Mouse (Mus musculus): ENCODE results near the gene Fam118b.

Gene Fam118b

GRCm38 (mm10) chr9:35262418-35262817 lies 5.2 kb downstream of the Fam118b start:
- DNase-seq: peak; percentile 54

GRCm38 (mm10) chr9:35257365-35257764 lies 10.2 kb downstream of the Fam118b start:
- no peak for DNase-seq

- no peak for DNase-seq
Measured at GRCm38 (mm10) chr9:35249476-35249875, 18.1 kb downstream of the Fam118b start.

GRCm38 (mm10) chr9:35247405-35247804 lies 20.2 kb downstream of the Fam118b start:
- no peak for DNase-seq

- no peak for DNase-seq
Measured at GRCm38 (mm10) chr9:35239734-35240133, 27.9 kb downstream of the Fam118b start.

- DNase-seq: no peak
Measured at GRCm38 (mm10) chr9:35238915-35239571, 28.6 kb downstream of the Fam118b start.

- peak; percentile 58 for DNase-seq
Measured at GRCm38 (mm10) chr9:35238371-35238770, 29.2 kb downstream of the Fam118b start.

- no peak for DNase-seq
Measured at GRCm38 (mm10) chr9:35235996-35236395, 31.6 kb downstream of the Fam118b start.

- DNase-seq: peak; percentile 10
Measured at GRCm38 (mm10) chr9:35228671-35229070, 38.9 kb downstream of the Fam118b start.

GRCm38 (mm10) chr9:35223466-35223865 lies 44.1 kb downstream of the Fam118b start:
- no peak for DNase-seq

GRCm38 (mm10) chr9:35217963-35218362 lies 49.6 kb downstream of the Fam118b start:
- no peak for DNase-seq

GRCm38 (mm10) chr9:35211573-35212511 lies 55.8 kb downstream of the Fam118b start:
- DNase-seq: peak; percentile 79

GRCm38 (mm10) chr9:35210542-35211474 lies 56.8 kb downstream of the Fam118b start, which contains the start of gene Foxred1:
Gene Foxred1 (minus strand): TSS chr9:35211055.
- peak; percentile 100 for DNase-seq

GRCm38 (mm10) chr9:35204421-35204820 lies 63.2 kb downstream of the Fam118b start:
- no peak for DNase-seq

- no peak for DNase-seq
Measured at GRCm38 (mm10) chr9:35203536-35203935, 64.1 kb downstream of the Fam118b start.

GRCm38 (mm10) chr9:35200529-35201060 lies 67.0 kb downstream of the Fam118b start:
- DNase-seq: no peak

- peak; percentile 99 for DNase-seq
Measured at GRCm38 (mm10) chr9:35199772-35200471, 67.7 kb downstream of the Fam118b start, which contains the start of the genes Srpr and Tirap. Gene Srpr (plus strand): TSS chr9:35200175. Gene Tirap (minus strand): TSS chr9:35200291.

- DNase-seq: no peak
Measured at GRCm38 (mm10) chr9:35198945-35199771, 68.4 kb downstream of the Fam118b start.

GRCm38 (mm10) chr9:35198351-35198750 lies 69.3 kb downstream of the Fam118b start:
- no peak for DNase-seq

- peak; percentile 64 for DNase-seq
Measured at GRCm38 (mm10) chr9:35197625-35198024, 70.0 kb downstream of the Fam118b start.

- no peak for DNase-seq
Measured at GRCm38 (mm10) chr9:35194048-35194447, 73.6 kb downstream of the Fam118b start.

Data from heart, adult 11 months (tissue).